Mouse (Mus musculus): ENCODE data around the gene Hist1h3d. TPM values are rescaled to one million over a fixed set of nuclear protein-coding genes. Genes with fewer than 3 reads are reported as not detected.

Gene Hist1h3d
- 33.1 to 41.7 TPM (median 35.9 TPM) in 4 replicates for total RNA-seq (2023)

DNA sequence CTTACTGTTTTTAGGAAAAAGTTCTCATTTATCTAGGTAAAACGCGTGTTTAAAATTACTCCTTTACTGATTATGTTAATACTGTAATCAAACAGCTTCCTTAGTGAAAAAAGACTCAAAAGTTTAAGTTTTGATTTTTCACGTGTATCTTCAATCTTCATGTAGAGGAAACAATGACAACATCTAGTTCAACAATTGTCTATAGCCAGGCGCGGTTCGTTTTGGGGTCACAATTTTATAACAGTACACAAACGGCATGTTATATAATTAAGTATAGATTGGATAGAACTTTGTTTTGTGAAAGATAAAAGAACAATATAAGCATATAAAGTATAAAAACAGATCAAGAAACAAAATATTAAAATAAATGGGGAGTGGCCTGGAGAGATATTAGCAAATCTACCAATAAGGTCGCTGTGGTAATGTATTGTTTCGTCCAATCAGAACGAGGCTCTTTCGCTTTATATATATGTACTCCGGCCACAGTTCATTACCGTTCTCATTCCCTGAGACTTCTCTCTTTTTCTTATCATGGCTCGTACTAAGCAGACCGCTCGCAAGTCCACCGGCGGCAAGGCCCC is at the start of gene Hist1h3d:
Gene Hist1h3d (plus strand): TSS at position 493 of the 581 bp plus-strand sequence.

DNA sequence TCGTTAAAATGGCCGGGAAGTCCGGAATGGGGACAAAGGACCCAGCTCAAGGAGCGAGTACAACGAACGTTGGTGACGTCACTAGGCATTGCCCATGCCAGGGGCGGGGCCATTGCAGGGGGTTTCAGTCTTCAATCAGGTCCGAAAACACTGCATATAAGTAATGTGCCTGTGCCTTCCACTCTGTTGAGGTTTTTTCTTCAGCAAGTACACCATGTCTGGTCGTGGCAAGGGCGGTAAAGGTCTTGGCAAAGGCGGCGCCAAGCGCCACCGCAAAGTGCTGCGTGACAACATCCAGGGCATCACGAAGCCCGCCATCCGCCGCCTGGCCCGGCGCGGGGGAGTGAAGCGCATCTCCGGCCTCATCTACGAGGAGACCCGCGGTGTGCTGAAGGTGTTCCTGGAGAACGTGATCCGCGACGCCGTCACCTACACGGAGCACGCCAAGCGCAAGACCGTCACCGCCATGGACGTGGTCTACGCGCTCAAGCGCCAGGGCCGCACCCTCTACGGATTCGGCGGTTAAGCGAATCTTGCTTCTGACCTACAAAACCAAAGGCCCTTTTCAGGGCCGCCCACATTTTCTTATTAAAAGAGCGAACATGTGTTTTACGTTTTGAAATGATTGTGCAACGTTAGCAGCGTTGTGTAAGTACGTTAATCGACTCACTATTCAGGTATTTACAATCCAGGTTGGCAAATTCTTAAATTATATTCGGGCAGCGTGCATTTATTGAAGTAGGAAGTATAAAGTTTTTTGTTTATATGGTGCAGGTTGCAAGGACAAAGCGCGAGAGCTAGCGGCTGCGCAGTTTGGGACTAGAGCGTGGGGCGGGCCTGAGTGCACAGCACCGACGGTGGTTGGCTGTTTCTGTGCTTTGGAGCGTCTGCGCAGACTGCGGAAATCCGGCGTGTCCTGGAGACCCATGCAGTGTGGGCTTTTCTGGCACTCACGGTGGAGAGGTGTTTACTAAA is 44.4 kb upstream of the Hist1h3d start, which contains the start of gene Hist1h4h:
Gene Hist1h4h (plus strand): TSS at position 150 of the 975 bp plus-strand sequence.

DNA sequence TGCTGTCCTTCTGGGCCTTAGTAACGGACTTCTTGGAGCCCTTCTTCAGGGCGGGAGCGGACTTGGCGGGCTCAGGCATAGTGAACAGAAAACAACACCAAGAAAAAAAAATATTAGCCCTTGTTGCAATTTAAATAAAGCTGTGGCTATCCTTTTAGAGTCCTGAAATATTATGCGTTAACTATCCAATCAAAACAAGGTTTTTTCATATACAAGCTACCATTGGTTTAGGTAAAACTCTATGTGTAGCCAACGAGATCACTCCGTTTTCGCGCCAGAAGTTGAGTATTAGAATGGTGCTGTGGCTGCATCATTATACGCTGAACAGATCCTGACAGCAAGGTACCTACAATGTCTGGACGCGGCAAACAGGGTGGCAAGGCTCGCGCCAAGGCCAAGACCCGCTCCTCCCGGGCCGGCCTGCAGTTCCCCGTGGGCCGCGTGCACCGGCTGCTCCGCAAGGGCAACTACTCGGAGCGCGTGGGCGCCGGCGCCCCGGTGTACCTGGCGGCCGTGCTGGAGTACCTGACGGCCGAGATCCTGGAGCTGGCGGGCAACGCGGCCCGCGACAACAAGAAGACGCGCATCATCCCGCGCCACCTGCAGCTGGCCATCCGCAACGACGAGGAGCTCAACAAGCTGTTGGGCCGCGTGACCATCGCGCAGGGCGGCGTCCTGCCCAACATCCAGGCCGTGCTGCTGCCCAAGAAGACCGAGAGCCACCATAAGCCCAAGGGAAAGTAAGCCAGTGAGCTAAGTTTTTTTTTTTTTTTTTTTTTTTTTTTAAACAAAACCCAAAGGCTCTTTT is 41.8 kb upstream of the Hist1h3d start, which contains the start of gene Hist1h2af:
Gene Hist1h2af (plus strand): TSS at position 347 of the 808 bp plus-strand sequence.

DNA sequence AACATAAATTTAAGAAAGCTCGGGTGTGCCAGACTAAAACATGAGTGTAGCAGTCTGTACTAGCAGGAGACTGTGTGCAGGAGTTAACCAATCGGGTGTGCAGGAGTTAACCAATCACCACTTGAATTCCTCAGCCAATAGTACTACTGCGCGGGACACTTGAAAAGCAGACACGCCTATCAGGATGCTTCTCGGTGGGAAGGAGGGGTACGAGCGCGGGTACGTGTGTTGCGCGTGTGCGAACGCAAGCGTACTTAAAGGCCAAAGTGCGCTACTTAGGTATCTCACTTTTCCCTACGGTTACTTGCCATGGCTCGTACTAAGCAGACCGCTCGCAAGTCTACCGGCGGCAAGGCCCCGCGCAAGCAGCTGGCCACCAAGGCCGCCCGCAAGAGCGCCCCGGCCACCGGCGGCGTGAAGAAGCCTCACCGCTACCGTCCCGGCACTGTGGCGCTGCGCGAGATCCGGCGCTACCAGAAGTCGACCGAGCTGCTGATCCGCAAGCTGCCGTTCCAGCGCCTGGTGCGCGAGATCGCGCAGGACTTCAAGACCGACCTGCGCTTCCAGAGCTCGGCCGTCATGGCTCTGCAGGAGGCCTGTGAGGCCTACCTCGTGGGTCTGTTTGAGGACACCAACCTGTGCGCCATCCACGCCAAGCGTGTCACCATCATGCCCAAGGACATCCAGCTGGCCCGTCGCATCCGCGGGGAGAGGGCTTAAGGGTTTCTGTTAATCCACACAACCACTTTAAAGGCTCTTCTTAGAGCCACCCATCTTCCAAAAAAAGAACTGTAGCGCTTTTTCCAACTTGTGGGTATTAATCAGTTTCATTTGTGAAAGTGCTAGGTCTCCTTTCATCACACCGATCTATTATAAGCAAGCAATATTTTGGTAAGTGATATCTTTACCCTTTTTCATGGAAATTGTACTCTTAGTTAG is 40.2 kb upstream of the Hist1h3d start, which contains the start of gene Hist1h3g:
Gene Hist1h3g (plus strand): TSS at position 286 of the 939 bp plus-strand sequence.

DNA sequence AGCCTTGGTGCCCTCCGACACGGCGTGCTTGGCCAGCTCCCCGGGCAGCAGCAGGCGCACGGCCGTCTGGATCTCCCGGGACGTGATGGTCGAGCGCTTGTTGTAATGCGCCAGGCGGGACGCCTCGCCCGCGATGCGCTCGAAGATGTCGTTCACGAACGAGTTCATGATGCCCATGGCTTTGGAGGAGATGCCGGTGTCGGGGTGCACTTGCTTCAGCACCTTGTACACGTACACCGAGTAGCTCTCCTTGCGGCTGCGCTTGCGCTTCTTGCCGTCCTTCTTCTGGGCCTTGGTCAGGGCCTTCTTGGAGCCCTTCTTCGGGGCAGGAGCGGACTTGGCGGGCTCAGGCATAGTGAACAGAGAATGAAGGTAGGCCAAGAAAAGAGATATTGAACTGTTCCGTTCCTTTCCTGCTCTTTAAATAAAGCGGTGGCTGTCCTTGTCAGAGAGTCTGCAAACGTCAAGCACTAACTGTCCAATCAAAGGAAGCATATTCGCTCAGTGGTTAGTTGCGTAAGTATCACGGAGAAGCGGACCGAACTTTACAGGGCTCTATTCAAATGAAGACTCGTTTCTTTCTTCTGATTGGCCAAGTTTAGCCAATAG is 32.5 kb upstream of the Hist1h3d start, which contains the start of gene Hist1h2bh:
Gene Hist1h2bh (minus strand): TSS at position 394 of the 609 bp plus-strand sequence.

DNA sequence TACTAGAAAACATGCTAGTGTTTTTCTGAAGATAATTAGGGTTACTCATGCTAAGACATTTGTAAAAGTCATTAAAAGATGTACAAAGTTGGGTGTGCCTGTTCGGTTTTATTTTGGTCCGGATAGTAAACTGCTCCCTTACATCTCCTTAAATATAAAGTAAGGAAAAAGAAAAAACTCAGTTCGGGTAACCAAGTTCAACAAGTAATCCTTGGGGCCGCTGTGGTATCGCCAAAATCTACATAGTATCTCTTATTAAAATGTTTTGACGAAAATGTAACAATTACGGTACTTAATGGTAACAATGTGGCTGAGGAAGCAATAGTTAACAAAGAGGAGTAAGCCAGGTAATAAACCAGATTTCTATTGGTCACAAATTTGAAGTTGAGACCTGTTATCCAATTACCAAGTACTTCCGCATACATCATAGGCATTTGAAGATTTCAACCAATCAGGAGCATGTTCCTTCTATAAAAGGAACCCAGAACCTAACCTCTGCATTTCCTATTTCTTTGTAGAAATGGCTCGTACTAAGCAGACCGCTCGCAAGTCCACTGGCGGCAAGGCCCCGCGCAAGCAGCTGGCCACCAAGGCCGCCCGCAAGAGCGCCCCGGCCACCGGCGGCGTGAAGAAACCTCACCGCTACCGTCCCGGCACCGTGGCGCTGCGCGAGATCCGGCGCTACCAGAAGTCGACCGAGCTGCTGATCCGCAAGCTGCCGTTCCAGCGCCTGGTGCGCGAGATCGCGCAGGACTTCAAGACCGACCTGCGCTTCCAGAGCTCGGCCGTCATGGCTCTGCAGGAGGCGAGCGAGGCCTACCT is 31.4 kb upstream of the Hist1h3d start, which contains the start of gene Hist1h3f:
Gene Hist1h3f (plus strand): TSS at position 88 of the 822 bp plus-strand sequence.

DNA sequence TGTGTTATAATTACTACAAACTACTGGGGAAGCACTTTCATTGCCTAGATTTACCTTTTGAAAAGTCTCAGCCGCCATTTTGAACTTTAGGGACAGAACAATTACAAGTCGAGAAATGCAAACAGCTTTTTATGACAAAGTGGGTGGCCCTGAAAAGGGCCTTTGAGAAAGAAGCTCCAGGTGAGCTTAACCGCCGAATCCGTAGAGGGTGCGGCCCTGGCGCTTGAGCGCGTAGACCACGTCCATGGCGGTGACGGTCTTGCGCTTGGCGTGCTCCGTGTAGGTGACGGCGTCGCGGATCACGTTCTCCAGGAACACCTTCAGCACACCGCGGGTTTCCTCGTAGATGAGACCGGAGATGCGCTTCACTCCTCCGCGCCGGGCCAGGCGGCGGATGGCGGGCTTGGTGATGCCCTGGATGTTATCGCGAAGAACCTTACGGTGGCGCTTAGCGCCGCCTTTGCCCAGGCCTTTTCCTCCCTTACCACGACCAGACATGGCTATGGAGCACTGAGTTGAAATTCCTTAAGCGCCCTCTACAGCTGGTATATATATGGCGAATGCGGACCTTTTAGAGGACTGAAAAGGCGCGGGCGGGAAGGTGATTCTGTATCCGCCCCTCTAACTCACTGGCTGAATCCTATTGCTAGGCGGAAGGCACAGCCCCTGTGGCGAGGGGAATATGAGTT is 24.3 kb upstream of the Hist1h3d start, which contains the start of gene Hist1h4f:
Gene Hist1h4f (minus strand): TSS at position 503 of the 689 bp plus-strand sequence.

DNA sequence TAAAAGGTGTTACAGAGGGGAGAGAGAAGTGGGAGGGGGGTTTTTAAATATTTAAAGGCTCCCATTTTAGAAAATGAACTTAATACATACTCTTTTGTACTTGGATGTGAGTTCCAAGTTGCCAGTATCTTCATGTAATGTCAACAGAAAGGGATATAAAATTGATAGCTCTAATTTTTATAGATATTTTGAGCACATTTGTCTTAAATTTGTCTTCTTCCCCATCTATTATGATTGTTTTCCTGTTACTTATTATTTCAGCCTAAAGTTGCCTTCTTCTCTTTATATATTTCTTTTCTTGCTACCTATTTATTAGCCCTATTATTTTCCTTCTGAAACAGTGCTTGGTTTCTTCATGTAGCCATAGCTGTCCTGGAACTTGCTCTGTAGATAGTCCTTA is 22.6 kb upstream of the Hist1h3d start, which contains the start of gene Hist1h1d:
Gene Hist1h1d (plus strand): TSS at position 301 of the 400 bp plus-strand sequence.

DNA sequence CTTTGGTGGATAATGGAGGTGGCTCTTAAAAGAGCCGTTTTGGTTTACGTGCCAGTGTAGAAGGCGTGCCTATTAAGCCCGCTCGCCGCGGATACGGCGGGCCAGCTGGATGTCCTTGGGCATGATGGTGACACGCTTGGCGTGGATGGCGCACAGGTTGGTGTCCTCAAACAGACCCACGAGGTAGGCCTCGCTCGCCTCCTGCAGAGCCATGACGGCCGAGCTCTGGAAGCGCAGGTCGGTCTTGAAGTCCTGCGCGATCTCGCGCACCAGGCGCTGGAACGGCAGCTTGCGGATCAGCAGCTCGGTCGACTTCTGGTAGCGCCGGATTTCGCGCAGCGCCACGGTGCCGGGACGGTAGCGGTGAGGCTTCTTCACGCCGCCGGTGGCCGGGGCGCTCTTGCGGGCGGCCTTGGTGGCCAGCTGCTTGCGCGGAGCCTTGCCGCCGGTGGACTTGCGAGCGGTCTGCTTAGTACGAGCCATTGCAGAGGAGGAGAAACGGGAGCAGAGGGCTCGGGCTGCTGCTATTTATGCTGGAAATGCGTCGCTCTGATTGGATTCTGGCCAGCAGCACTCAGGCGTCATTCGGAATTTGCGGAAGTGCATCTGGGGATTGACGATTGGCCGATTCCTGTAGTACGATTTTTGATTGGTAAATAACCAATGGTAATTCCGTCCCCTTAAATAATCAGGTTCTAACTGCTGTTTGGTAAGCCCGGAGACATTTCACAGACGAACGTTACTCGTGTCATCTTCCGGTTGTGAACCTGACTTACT is 13.5 kb upstream of the Hist1h3d start, which contains the start of gene Hist1h3e:
Gene Hist1h3e (minus strand): TSS at position 487 of the 777 bp plus-strand sequence.

DNA sequence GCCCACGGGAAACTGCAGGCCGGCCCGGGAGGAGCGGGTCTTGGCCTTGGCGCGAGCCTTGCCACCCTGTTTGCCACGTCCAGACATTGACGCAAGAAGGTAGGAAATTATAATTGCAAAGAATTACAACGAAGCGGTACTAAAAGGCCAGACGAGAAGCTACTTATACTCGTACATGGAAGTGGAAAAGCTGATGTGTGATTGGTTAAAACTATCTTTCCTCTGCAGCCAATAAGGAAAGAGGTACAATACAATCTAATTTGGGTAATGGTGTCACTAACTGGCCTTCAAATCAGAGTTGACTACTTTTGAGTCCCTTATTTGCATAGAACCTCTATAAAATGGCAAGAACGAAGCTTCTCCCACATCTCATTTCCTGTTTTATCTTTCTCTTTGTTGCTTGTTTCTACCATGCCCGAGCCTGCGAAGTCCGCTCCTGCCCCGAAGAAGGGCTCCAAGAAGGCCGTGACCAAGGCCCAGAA is 4.5 kb upstream of the Hist1h3d start, which contains the start of the genes Hist1h2ae and Hist1h2bg:
Gene Hist1h2ae (minus strand): TSS at position 199 of the 482 bp plus-strand sequence.
Gene Hist1h2bg (plus strand): TSS at position 375 of the 482 bp plus-strand sequence.

DNA sequence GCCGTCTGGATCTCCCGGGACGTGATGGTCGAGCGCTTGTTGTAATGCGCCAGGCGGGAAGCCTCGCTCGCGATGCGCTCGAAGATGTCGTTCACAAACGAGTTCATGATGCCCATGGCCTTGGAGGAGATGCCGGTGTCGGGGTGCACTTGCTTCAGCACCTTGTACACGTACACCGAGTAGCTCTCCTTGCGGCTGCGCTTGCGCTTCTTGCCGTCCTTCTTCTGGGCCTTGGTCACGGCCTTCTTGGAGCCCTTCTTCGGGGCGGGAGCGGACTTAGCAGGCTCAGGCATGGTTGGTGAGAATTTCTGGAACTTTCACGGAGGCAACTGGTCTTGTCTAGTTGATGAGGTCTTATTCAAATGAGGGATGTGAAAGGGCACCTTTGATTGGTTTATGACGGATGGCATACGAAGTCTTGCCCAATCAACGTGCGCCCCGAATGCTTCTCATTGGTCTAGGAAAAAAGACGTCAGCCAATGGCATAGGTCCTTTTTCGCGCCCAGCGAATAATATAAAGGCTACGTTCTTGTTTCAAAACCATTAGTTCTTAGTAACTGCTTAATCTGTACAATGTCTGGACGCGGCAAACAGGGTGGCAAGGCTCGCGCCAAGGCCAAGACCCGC is 1.6 kb upstream of the Hist1h3d start, which contains the start of the genes Hist1h2bf and Hist1h2ad:
Gene Hist1h2bf (minus strand): TSS at position 299 of the 627 bp plus-strand sequence.
Gene Hist1h2ad (plus strand): TSS at position 484 of the 627 bp plus-strand sequence.

DNA sequence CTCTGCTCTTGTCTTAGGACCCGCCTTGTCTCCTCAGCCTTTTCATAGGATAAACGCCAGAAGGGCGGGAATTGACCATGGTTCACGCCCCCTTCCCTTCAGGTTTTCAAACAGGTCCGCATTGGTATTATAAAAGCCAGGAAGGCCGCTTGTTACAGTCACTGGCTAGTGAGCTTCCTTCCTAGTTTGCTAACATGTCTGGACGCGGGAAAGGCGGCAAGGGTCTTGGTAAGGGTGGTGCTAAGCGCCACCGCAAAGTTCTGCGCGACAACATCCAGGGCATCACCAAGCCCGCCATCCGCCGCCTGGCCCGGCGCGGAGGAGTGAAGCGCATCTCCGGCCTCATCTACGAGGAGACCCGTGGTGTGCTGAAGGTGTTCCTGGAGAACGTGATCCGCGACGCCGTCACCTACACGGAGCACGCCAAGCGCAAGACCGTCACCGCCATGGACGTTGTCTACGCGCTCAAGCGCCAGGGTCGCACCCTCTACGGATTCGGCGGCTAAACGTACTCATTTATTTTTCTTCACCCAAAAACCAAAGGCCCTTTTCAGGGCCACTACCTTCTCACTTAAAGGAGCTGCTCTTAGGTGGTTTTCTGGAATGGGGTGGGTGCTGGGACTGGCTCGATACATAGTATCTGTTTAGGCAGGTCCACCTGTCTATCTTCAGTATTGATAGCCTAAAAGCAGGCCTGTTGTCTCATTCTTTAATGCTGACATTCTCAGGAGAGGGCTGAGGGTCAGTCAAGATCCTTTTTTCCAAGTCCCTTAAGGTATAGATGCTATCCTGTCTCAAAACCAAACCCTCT is 6.0 kb downstream of the Hist1h3d start, which contains the start of gene Hist1h4d:
Gene Hist1h4d (plus strand): TSS at position 191 of the 811 bp plus-strand sequence.

DNA sequence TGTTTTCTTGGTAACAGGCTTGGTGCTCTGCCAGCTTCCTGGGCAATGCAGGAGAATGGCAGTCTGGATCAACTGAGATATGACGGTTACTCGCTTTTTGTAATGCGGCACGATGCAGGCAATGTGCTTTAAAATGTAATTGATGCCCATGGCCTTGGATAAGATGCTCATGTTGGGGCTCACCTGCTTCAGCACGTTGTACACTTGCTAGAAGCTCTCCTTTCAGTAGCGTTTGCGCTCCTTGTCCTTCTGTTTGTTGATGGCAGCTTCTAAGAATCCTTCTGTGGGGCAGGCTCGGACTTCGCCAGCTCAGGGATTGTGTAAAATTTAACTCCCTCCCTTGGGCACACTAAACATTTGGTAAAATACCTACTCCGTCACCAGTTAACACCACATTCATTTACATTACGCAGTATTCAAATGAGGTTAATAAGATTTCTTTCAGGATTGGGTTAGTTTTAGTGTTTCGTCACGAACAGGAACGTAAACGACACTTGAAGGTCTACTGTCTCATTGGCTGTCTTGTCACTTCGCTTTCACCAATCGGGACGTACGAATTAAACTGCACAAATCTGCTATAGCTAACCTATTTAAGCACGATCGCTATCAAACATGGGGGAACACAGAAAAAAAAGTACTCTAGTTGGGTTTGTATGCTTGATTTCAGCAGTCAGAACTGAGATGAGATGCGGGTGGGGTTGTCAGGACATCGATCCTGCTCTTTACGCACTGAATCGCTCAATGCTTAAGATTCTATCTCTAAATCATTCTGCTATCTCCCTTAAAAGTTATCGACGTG is 45.4 kb downstream of the Hist1h3d start, which contains the start of gene Hist1h2be:
Gene Hist1h2be (minus strand): TSS at position 392 of the 799 bp plus-strand sequence.

DNA sequence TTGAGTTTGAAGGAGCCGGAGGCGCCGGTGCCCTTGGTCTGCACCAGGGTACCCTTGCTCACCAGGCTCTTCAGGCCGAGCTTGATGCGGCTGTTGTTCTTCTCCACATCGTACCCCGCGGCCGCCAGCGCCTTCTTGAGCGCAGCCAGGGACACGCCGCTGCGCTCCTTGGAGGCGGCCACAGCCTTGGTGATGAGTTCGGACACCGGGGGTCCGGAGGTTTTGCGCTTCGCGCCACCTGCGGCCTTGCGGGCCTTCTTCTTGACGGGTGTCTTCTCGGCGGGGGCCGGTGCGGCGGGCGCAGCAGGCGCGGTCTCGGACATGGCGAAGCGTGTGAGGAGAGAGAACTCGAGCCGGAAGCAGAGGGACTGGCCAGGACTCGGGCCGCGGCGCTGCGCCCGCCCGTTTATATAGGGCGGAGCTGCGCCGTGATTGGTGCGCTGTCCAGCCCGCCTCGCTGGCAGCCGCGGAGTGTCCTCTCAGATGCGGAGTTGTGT is 46.7 kb downstream of the Hist1h3d start, which contains the start of gene Hist1h1e:
Gene Hist1h1e (minus strand): TSS at position 384 of the 497 bp plus-strand sequence.

Measured in B cell, adult 62 days (primary cell).